Mouse (Mus musculus) liver, postnatal 0 days (tissue): ENCODE measurements at regions not wholly inside any gene's neighbourhood (a gene's known extent, or its start where the extent isn't known, plus 50 kb on each side); places are given as distances from the start of the nearest gene placed in this dataset.
"Not testable (repeated sequence)": the region's sequence is repeated elsewhere in the genome, so short reads cannot be mapped to it uniquely, and the experiment has no call there.

Experiments
- ATAC-seq: fragments of 200-750 bp; cut with Nextera tagmentation; 2 replicates; pipeline ENCODE4 v1.8.0; 2017; ENCODE audit warnings: mild to moderate bottlenecking, moderate library complexity
- DNase-seq: peaks from one replicate; pipeline ENCODE4 v3.0.0-alpha.2; 2016
- H3K27ac ChIP-seq: fragments of 300-500 bp; sonication (generic); 2 replicates; pipeline ENCODE4 v1.5.1; 2014; ENCODE audit warnings: antibody characterized with exemption, moderate library complexity, mild to moderate bottlenecking, low read depth
- H3K27me3 ChIP-seq: fragments of 300-500 bp; sonication (generic); 2 replicates; pipeline ENCODE4 v1.6.1; 2014; ENCODE audit warnings: low read length, control low read depth, mixed read lengths; ENCODE audit not compliant: insufficient read depth
- H3K36me3 ChIP-seq: fragments of 300-500 bp; sonication (generic); replicated peaks from 2 replicates; pipeline ENCODE4 v1.6.1; 2014; ENCODE audit warnings: mild to moderate bottlenecking, control low read depth, low read length, moderate library complexity, mixed read lengths; ENCODE audit not compliant: insufficient read depth
- H3K4me1 ChIP-seq: fragments of 300-500 bp; sonication (generic); 2 replicates; pipeline ENCODE4 v1.6.1; 2014; ENCODE audit warnings: antibody characterized with exemption, mild to moderate bottlenecking, control low read depth; ENCODE audit not compliant: insufficient read depth
- H3K4me2 ChIP-seq: fragments of 300-500 bp; sonication (generic); 2 replicates; pipeline ENCODE4 v1.6.1; 2014; ENCODE audit warnings: low read depth, mild to moderate bottlenecking, low read length, moderate library complexity, mixed read lengths
- H3K4me3 ChIP-seq: fragments of 300-500 bp; sonication (generic); 2 replicates; pipeline ENCODE4 v1.5.1; 2014; ENCODE audit warnings: low read depth, low read length
- H3K9ac ChIP-seq: fragments of 300-500 bp; sonication (generic); replicated peaks from 2 replicates; pipeline ENCODE4 v1.6.1; 2014; ENCODE audit warnings: mild to moderate bottlenecking, moderate library complexity
- H3K9me3 ChIP-seq: fragments of 300-500 bp; sonication (generic); 2 replicates; pipeline ENCODE4 v1.6.1; 2016; ENCODE audit warnings: mild to moderate bottlenecking, control low read depth, low read length, mixed read lengths
- CTCF ChIP-seq: sonication (generic); IDR thresholded peaks from 2 replicates; pipeline ENCODE4 v1.5.1; 2016; ENCODE audit warnings: antibody characterized with exemption, low read depth
- EP300 ChIP-seq: IDR thresholded peaks from 2 replicates; pipeline ENCODE4 v1.6.1; 2016; ENCODE audit warnings: antibody characterized with exemption, low read depth, mild to moderate bottlenecking
- WGBS: fragments of 180-500 bp; shearing (Covaris S2); extraction: QIAGEN DNeasy Blood & Tissue Kit; methylation state at CpG from one replicate; pipeline ENCODE4 v1.1.7; 2014; ENCODE audit not compliant: insufficient replicate concordance; 5-methylcytosine and 5-hydroxymethylcytosine counted together

- no peak overlapping the region for H3K27ac ChIP-seq
- ATAC-seq (no peak), DNase-seq (no peak)
- H3K9ac ChIP-seq = no peak overlapping the region
- no peak overlapping the region for H3K4me3 ChIP-seq
- H3K36me3 ChIP-seq = no peaks in the 10 kb centered on the region
- no peak overlapping the region for H3K4me2 ChIP-seq
- no peaks in the 10 kb centered on the region for H3K9me3 ChIP-seq
- no peak for TF ChIP-seq CTCF
- TF ChIP-seq EP300 = no peak
- H3K4me1 ChIP-seq = no peaks in the 10 kb centered on the region
- H3K27me3 ChIP-seq = no peaks in the 10 kb centered on the region
- WGBS = 76% methylated on average over 3 of the region's 3 CpGs
Measured at GRCm38 (mm10) chr14:74304483-74304882, 336.2 kb upstream of the Htr2a start.

DNA sequence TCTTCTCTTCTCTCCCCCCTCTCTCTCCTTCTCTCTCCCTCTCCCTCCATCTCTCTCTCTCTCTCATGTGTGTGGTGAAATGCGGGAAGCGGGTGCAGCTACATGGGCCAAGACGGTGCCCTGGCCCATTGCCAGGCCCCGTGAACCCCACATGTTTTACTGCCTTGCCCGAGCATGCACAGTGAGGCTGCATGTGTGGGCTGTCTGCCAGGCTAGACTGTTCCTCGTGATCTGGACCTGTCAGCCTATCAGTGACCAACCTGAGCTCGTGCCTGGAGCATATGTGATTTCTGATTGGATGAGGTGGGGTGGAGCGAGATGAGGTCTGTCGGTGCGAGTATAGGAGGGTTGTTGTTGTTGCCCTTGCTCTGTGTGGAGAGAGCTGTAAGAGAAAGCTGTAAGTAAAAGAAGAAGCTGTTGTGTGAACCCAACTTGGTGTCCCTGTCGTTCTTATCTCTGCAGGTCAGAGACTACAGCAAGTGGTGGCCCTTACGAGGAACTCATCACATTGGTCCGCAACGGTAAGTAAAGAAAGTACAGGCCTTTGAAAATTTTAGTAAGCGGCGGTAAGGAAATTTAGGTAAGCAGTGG, 333.8 kb upstream of the Htr2a start:
- Histone ChIP-seq H3K4me3 (no peak overlapping the region), H3K4me2 (no peak overlapping the region), H3K4me1 (no peaks in the 10 kb centered on the region), H3K27me3 (no peaks in the 10 kb centered on the region), H3K9me3 (no peaks in the 10 kb centered on the region), H3K9ac (no peak overlapping the region), H3K36me3 (no peaks in the 10 kb centered on the region), H3K27ac (no peak overlapping the region)
- ATAC-seq (no peak), DNase-seq (no peak)
- 79% methylated on average over 16 of the region's 16 CpGs for WGBS
- no peak for TF ChIP-seq EP300
- no peak for TF ChIP-seq CTCF

DNA sequence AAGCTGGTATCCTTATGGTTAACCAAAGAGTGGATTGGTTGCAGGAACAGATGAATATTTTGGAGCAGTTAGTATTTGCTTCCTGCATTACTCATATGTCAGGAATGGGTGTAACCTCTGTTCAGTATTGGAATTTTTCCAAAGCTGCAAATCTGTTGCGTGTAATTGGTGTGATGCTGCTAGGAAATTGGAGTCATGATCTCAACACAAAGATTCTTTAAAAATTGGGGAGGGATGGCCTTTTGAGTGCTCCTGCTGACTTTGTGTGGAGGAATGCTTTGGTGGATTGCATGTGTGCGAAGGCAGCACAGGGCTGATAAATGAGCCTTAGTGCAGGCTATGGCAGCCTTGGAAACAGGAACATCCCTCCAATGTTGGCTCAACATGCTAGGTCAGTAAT, 331.2 kb upstream of the Htr2a start:
- H3K27ac ChIP-seq, DNase-seq: not testable (repeated sequence)
- 77% methylated on average over 2 of the region's 2 CpGs for WGBS

GRCm38 (mm10) chr14:74327291-74327690, 313.3 kb upstream of the Htr2a start:
- 73% methylated on average over 1 of the region's 1 CpGs for WGBS
- no peak overlapping the region for H3K4me2 ChIP-seq
- H3K27me3 ChIP-seq = no peaks in the 10 kb centered on the region
- no peak for DNase-seq
- H3K36me3 ChIP-seq = no peaks in the 10 kb centered on the region
- no peak overlapping the region for H3K9ac ChIP-seq
- ATAC-seq = no peak
- no peaks in the 10 kb centered on the region for H3K4me1 ChIP-seq
- no peak overlapping the region for H3K4me3 ChIP-seq
- no peak overlapping the region for H3K27ac ChIP-seq
- H3K9me3 ChIP-seq = 0 out of 2 replicates have a peak, but pooled peaks cover 2% of the 10 kb centered on the region
- no peak for TF ChIP-seq CTCF
- TF ChIP-seq EP300 = no peak

More for the DNA sequence above, 331.2 kb upstream of the Htr2a start:
- not testable (repeated sequence) for H3K4me1 ChIP-seq, H3K9me3 ChIP-seq, H3K27me3 ChIP-seq, H3K36me3 ChIP-seq, H3K4me3 ChIP-seq, ATAC-seq, H3K4me2 ChIP-seq, H3K9ac ChIP-seq

DNA sequence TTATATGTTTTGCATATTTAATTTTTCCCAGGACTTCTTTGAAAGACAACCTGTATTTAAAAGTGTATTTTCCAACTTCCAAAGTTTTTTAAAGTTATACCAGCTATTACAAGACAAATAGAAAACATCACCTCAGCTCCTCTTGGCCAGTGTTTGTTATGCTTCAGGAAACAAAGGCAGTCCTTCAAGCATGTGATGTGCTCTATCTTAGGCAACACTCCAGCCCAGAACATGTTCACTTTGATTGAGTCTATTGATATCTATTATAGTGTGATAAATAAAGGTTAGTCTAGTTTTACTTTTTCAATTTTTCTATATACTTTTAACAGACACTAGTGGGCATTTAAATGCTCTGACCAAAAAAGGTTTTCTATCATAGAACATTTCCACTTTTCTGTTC, 289.9 kb upstream of the Htr2a start:
- no peak for ATAC-seq
- DNase-seq = no peak

DNA sequence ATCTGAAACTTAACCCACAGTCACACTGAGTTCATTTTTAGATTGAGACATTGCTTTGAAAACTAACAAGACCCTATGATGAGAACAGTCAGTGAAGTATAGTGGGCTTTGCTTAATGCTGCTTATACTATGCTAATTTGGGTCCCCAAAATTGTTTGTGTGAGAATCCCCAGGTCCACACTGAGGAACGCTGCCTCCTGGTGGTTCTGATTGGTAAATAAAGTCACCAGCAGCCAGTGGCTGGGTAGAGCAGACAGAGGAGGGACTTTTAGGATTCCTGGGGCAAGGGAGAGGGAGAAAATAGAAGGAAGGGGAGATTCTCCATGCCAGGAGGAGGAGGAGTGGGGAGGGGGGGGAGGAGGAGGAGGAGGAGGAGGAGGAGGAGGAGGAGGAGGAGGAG, 288.4 kb upstream of the Htr2a start:
- 50% methylated on average over 1 of the region's 1 CpGs for WGBS
- DNase-seq = no peak
- H3K9ac ChIP-seq = no peak overlapping the region

More for the DNA sequence above, 289.9 kb upstream of the Htr2a start:
- H3K27me3 ChIP-seq = no peaks in the 10 kb centered on the region
- no peaks in the 10 kb centered on the region for H3K36me3 ChIP-seq
- no peak for TF ChIP-seq EP300
- TF ChIP-seq CTCF = no peak
- no peak overlapping the region for H3K4me2 ChIP-seq
- no peaks in the 10 kb centered on the region for H3K4me1 ChIP-seq
- H3K9me3 ChIP-seq = no peaks in the 10 kb centered on the region
- no peak overlapping the region for H3K4me3 ChIP-seq
- no peak overlapping the region for H3K9ac ChIP-seq
- no peak overlapping the region for H3K27ac ChIP-seq

More for the DNA sequence above, 288.4 kb upstream of the Htr2a start:
- Histone ChIP-seq H3K36me3 (no peaks in the 10 kb centered on the region), H3K4me1 (no peaks in the 10 kb centered on the region), H3K27me3 (no peaks in the 10 kb centered on the region), H3K27ac (no peak overlapping the region), H3K4me3 (no peak overlapping the region), H3K9me3 (no peaks in the 10 kb centered on the region), H3K4me2 (no peak overlapping the region)
- no peak for ATAC-seq
- peak; percentile 27; the same call in 1 of the 2 replicates for TF ChIP-seq CTCF
- no peak for TF ChIP-seq EP300
